Mouse (Mus musculus) embryonic fibroblast, embryonic 13.5 days (primary cell): ENCODE results near the gene Mknk2.

Experiments
- CTCF ChIP-seq: IDR thresholded peaks from 2 replicates; pipeline ENCODE4 v1.5.1; 2011; ENCODE audit warnings: mild to moderate bottlenecking, control low read depth, low read length, moderate library complexity, borderline replicate concordance; ENCODE audit not compliant: insufficient read depth
- POLR2A ChIP-seq: IDR thresholded peaks from 2 replicates; pipeline ENCODE4 v1.6.1; 2011; ENCODE audit warnings: low read depth, mild to moderate bottlenecking, control low read depth, low read length, moderate library complexity

- TF ChIP-seq CTCF (no peak), POLR2A (peak; percentile 33; the same call in 1 of the 2 replicates)
Observed at GRCm38 (mm10) chr10:80677942-80678436, at the start of gene Mknk2.
